Mouse (Mus musculus) limb, embryonic 15.5 days (tissue): ENCODE results near the gene Cyp2d26. TPM values are rescaled to one million over a fixed set of nuclear protein-coding genes. Genes with fewer than 3 reads are reported as not detected.

ENCODE experiments used
- ATAC-seq: fragments of 200-750 bp; cut with Nextera tagmentation; 2 replicates; pipeline ENCODE4 v1.8.0; 2017; ENCODE audit warnings: low read depth, moderate TSS enrichment; ENCODE audit not compliant: insufficient number of reproducible peaks, low FRiP score, low TSS enrichment
- H3K27ac ChIP-seq: fragments of 300-500 bp; sonication (generic); 2 replicates; pipeline ENCODE4 v1.5.1; 2015; ENCODE audit warnings: moderate library complexity, mild to moderate bottlenecking, inconsistent platforms
- H3K27me3 ChIP-seq: fragments of 300-500 bp; sonication (generic); 2 replicates; pipeline ENCODE4 v1.6.1; 2015; ENCODE audit warnings: inconsistent platforms
- H3K36me3 ChIP-seq: fragments of 300-500 bp; sonication (generic); 2 replicates; pipeline ENCODE4 v1.6.1; 2015; ENCODE audit warnings: inconsistent platforms
- H3K4me1 ChIP-seq: fragments of 300-500 bp; sonication (generic); 2 replicates; pipeline ENCODE4 v1.6.1; 2015; ENCODE audit warnings: inconsistent platforms
- H3K4me2 ChIP-seq: fragments of 300-500 bp; sonication (generic); 2 replicates; pipeline ENCODE4 v1.6.1; 2015; ENCODE audit warnings: mild to moderate bottlenecking, inconsistent platforms
- H3K4me3 ChIP-seq: fragments of 300-500 bp; sonication (generic); 2 replicates; pipeline ENCODE4 v1.5.1; 2015; ENCODE audit warnings: mild to moderate bottlenecking, inconsistent platforms
- H3K9ac ChIP-seq: fragments of 300-500 bp; sonication (generic); 2 replicates; pipeline ENCODE4 v1.6.1; 2015; ENCODE audit warnings: inconsistent platforms
- H3K9me3 ChIP-seq: fragments of 300-500 bp; sonication (generic); 2 replicates; pipeline ENCODE4 v1.6.1; 2016; ENCODE audit warnings: inconsistent platforms
- WGBS: fragments of 180-500 bp; shearing (Covaris S2); methylation state at CpG from one replicate; pipeline ENCODE4 v1.1.7; 2015; 5-methylcytosine and 5-hydroxymethylcytosine counted together
- microRNA-seq: library from miRNA; unstranded; fragments of <30 nt; microRNA quantifications from one replicate; pipeline ENCODE4, GENCODE M21; 2016
- polyA plus RNA-seq: library from polyadenylated mRNA; unstranded; fragments of >200 nt; fragmentation: Nextera tagmentation; extraction: Ambion mirVana; gene quantifications from 2 replicates; pipeline ENCODE4 v1.2.1, GENCODE M21; 2015

Cyp2d26 gene
- polyA plus RNA-seq, 1 experiment from 2014 or later, result 0.31 TPM

DNA sequence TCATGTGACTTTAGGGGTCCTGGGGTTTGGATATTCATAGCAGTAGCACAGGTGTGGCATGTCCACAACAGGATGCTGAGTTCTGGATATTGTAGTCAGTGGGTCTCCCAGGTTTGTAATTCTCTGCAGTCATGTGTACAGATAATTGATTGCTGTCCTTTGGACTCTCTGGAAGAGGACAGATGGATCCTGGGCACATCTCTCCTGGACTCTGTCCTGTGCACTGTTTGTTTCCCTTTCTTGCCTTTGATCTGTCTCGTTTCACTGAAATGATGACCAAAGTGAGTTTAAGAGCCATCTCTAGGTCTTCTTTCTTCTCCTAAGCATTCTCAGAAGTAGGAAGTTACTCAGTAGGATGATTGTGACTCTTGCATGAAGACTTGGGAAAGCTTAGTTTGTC lies 46.6 kb downstream of the Cyp2d26 start:
- H3K36me3 ChIP-seq, result no peaks in the 10 kb centered on the region
- no peaks in the 10 kb centered on the region for H3K9me3 ChIP-seq
- H3K9ac ChIP-seq, result no peak overlapping the region
- WGBS, result 43% methylated on average over 1 of the region's 1 CpGs
- H3K4me3 ChIP-seq, result no peak overlapping the region
- no peak overlapping the region for H3K4me2 ChIP-seq
- no peak for ATAC-seq
- H3K27me3 ChIP-seq, result no peaks in the 10 kb centered on the region
- no peaks in the 10 kb centered on the region for H3K4me1 ChIP-seq
- no peak overlapping the region for H3K27ac ChIP-seq

Small RNA genes within 50 kb of the gene (microRNA-seq; reads per million reads assigned to microRNA genes)
- gene Gm27618, result not detected

Other genes with a start within 250 kb of the Cyp2d26 start
- gene Cyp2d12, start 239.2 kb downstream of the Cyp2d26 start, polyA plus RNA-seq, result not detected in 2 replicates
- gene Cyp2d34, start 173.3 kb downstream of the Cyp2d26 start, polyA plus RNA-seq, result not detected in 2 replicates
- not detected in 2 replicates for gene Cyp2d40, start 30.1 kb downstream of the Cyp2d26 start, polyA plus RNA-seq
- 8.5 and 10.5 TPM in 2 replicates for gene Tcf20, start 193.6 kb upstream of the Cyp2d26 start, polyA plus RNA-seq
- gene Nfam1, start 239.0 kb upstream of the Cyp2d26 start, polyA plus RNA-seq, result 4.7 and 5.2 TPM in 2 replicates